Mouse (Mus musculus) kidney, postnatal 36 days (tissue): ENCODE data around the gene Inpp5b.

ENCODE experiments used
- DNase-seq, 2 experiments: peaks; one replicate each; pipeline ENCODE4 v3.0.0; 2021 to 2022; ENCODE audit warnings: mixed read lengths in 2 of 2

Inpp5b gene

GRCm38 (mm10) chr4:124768963-124769591 is 27.4 kb downstream of the Inpp5b start:
- no peak for DNase-seq

GRCm38 (mm10) chr4:124770624-124771023 is 29.0 kb downstream of the Inpp5b start:
- no peak for DNase-seq

DNA sequence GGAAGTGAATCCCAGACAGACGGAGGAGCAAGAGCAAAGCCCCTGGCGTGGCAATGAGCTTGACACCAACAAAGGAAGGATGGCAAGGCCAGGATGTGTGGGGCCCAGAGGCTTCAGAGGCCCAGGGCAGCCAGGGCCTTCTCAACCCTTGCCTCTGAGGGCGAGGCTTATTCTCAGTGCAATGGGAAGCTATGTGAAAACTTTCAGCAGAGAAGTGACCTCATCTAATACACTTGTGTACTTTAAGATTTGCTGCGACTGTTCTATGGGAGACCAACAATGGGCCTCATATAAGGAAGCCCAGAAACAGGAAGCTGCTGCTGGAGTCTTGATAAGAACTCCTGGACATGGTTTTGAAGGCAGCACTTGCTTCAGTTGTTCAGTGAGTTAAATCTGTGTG is 30.5 kb downstream of the Inpp5b start:
- DNase-seq: no peak

GRCm38 (mm10) chr4:124773449-124773848 is 31.8 kb downstream of the Inpp5b start:
- no peak for DNase-seq

DNA sequence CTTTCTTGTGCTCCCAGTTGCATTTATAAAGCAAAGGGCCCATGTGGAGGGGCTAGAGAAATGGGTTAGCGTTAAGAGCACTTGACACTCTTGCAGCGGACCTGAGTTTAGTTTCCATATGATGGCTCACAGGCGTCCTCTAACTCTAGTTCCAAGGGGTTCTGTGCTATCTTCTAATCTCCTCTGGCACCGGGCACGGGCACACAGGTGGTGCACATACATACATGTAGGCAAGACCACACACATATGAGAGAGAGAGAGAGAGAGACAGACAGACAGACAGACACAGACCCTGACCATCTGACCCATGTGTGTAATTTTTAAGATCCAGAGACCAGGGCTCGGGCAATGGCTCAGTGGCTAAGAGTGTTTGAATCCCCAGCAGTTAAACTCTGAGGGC is 32.3 kb downstream of the Inpp5b start:
- DNase-seq: no peak

- no peak for DNase-seq
Measured at GRCm38 (mm10) chr4:124774429-124774828, 32.8 kb downstream of the Inpp5b start.

GRCm38 (mm10) chr4:124781361-124781760 is 39.7 kb downstream of the Inpp5b start:
- DNase-seq: no peak

DNA sequence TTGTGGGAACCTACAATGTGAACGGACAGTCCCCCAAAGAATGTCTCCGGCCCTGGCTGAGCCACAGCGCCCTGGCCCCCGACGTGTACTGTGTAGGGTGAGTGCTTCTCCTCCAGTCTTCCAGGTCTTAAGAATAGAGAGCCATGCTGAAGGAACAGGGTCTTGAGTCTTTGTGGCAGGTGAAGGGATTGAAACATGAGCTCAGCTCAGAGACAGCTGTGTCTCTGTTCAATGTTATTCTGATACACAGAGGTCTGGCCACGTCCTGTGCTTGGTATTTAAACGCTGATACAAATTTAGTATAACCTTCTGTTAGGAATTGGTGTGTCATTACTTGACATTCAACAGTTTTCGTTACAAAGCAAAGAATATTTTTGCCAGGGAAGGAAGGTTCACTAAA is 40.7 kb downstream of the Inpp5b start:
- no peak for DNase-seq

DNA sequence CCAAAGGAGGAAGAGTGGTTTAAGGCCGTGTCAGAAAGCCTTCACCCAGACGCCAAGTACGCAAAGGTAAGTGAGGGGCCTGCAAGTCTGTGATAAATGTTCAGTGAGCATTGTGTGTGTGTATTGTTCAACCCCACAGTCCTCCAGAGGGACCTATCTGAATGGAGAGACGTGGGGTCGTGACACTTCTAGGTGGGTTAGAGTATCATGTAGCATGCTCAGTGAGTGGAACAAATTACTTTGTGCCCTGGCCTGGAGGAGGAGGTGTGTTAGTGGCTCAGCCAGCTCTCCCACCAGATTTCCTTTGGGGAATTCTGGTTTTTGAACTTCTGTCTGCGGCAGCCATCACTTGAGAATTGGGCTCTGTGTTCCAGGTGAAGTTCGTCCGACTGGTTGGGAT is 42.3 kb downstream of the Inpp5b start:
- no peak for DNase-seq

GRCm38 (mm10) chr4:124790013-124790412 is 48.4 kb downstream of the Inpp5b start:
- DNase-seq: peak; percentile 42 to 46

GRCm38 (mm10) chr4:124792114-124792513 is 50.5 kb downstream of the Inpp5b start:
- no peak for DNase-seq

GRCm38 (mm10) chr4:124796141-124796540 is 54.5 kb downstream of the Inpp5b start:
- no peak for DNase-seq

GRCm38 (mm10) chr4:124796913-124797312 is 55.3 kb downstream of the Inpp5b start:
- no peak for DNase-seq

DNA sequence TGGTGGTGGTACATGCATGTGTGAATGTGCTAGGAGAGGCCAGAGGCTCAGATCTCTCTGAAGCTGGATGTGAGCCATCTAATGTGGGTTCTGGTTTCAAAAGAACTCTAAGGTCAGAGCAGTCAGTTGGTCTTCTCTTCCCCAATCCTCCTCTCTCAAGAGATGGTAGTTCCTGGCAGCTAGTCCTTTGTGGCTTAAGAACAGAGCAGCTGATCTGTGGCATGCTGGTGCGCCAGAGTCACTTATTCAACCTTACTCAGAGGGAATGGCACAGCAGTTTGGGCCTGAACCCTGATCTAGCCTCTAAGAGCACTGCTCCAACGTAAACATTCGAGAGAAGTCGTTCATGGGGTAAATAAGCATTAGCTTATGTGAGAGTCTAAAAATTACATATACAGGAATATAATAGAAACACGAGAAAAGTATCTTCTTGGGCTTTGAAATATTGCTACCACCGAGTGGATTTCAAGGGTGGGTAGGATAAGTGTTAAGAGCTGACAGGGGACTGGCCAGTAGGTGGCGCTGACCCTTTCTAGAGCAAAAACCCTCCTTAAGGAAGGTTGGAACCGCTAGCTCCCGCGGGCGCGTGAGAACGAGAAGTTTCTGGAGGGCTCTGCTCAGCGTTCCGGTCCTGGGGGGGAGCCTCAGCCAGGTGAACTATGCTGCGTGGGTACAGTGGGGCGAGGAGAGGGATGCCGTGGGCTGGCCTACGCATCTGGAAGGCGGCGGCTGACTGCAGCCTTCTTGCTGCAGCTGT is 60.1 kb downstream of the Inpp5b start, which contains the start of gene Mtf1:
Gene Mtf1 (plus strand): TSS at position 553 of the 757 bp plus-strand sequence.
- peak; percentile 88 to 96 for DNase-seq

DNA sequence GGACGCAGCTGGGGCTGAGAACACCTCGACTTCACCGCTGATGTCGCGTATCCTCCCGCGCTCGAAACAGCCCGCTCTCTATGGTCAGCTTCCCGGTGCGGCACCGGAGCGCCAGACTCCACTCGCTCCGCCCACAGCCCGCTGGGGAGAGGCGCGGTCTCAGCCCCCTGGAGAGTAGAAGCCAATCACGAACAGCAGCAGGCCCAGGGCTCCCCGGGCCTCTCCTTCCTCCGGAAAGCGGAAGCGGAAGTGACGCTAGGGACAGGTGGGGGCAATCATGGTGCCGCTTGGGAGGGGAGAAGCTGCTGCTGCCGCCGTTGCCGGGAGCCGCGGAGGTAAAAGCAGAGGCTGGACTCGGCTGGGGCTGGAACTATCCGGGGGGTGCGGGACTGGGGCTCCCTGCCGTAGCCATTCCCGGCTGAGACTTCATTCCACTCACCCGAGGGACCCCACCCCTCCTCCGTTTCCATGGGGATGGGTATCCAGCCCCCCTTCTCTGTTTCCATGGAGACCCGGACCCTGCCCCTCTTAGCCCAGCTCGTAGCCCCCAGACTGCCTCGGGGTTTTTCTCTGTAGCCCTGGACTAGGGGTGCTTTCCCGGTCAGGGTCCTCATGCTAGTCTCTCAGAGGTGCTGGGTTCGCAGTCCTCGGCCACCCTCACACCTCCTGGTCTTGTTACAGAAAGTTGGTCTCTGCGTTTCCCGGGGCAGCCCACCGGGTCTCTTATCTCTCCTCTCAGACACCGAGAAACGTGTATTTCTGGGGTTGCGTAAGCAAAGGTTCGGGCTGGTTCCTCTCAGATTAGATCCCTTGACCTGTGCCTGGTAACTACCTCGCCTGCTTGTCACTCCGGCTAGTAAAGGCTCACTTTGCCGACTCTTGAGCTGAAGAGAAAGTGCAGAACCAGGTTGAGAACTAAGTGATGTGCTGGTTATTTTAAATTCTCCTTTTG is 60.9 kb downstream of the Inpp5b start:
- DNase-seq: peak; percentile 97 to 98

GRCm38 (mm10) chr4:124803406-124803805 is 61.8 kb downstream of the Inpp5b start:
- DNase-seq: no peak

DNA sequence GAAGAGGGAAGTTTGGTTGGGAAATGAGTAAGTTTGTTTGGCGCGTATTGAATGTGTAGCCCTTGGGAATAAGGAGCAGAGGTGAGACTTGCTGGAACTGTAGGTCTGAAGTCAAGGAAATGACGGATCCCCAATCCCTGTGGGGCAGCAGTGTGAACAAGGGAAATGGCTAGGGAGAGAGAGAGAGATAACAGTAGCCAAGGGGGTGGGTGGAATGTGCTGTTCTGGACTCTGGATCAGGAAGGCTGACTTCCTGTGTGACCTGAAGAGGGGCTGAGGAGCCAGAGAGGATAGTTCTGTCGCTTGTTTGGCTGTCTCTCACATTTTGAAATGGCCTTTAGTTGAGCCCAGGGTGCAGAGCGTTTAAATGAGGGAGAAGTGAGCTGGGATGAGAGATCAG is 66.9 kb downstream of the Inpp5b start:
- peak; percentile 36 to 46 for DNase-seq

GRCm38 (mm10) chr4:124809136-124809883 is 67.7 kb downstream of the Inpp5b start:
- DNase-seq: peak; percentile 52 to 65

DNA sequence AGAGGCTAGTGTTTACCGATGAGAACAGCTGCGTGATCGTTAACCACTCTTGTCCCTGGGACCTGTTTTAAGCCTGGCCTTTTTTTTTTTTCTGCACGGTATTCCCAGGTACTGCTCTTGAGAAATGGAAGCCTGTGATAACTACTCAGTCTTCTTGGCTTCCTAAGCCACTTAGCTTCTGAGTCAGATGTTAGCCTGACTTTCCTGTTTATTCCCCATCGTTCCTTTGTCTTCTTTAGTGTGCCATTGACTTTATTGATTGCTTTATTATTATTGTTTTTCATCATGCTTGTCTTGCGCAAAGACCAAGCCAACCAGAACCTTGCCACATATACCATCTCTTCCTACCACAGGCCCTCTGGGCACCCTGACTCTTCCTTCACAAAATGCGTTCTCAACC is 68.4 kb downstream of the Inpp5b start:
- no peak for DNase-seq

GRCm38 (mm10) chr4:124811347-124811975 is 69.8 kb downstream of the Inpp5b start:
- DNase-seq: no peak

- DNase-seq: no peak
Measured at GRCm38 (mm10) chr4:124815901-124816300, 74.3 kb downstream of the Inpp5b start.

- peak; percentile 80 to 86 for DNase-seq
Measured at GRCm38 (mm10) chr4:124817803-124818202, 76.2 kb downstream of the Inpp5b start.
